Mouse (Mus musculus): ENCODE results near the gene Tfcp2l1. TPM values are rescaled to one million over a fixed set of nuclear protein-coding genes. Genes with fewer than 3 reads are reported as not detected.

Gene Tfcp2l1
- polyA plus RNA-seq, 1 experiment: 0.52 TPM

GRCm38 (mm10) chr1:118625921-118626320 lies 1.8 kb upstream of the Tfcp2l1 start:
- no peak for DNase-seq (ENCODE audit: low read depth)

GRCm38 (mm10) chr1:118626452-118626851 lies 1.3 kb upstream of the Tfcp2l1 start:
- no peak for TF ChIP-seq POLR2A (IDR thresholded peaks at IDR 0.05; ENCODE audit: borderline replicate concordance, extremely low read depth, insufficient read depth, insufficient read length, poor library complexity, severe bottlenecking)
- TF ChIP-seq CTCF (IDR thresholded peaks at IDR 0.05; ENCODE audit: borderline replicate concordance, extremely low read depth, insufficient read depth, insufficient read length): no peak
- DNase-seq (ENCODE audit: low read depth): no peak

More at GRCm38 (mm10) chr1:118625921-118626320, 1.8 kb upstream of the Tfcp2l1 start:
- TF ChIP-seq POLR2A (IDR thresholded peaks at IDR 0.05; ENCODE audit: borderline replicate concordance, extremely low read depth, insufficient read depth, insufficient read length, poor library complexity, severe bottlenecking) (no peak), CTCF (IDR thresholded peaks at IDR 0.05; ENCODE audit: borderline replicate concordance, extremely low read depth, insufficient read depth, insufficient read length) (no peak)

- TF ChIP-seq POLR2A (IDR thresholded peaks at IDR 0.05; ENCODE audit: borderline replicate concordance, extremely low read depth, insufficient read depth, insufficient read length, poor library complexity, severe bottlenecking): no peak
- no peak for TF ChIP-seq CTCF (IDR thresholded peaks at IDR 0.05; ENCODE audit: borderline replicate concordance, extremely low read depth, insufficient read depth, insufficient read length)
- no peak for DNase-seq (ENCODE audit: low read depth)
These were observed 5.8 kb downstream of the Tfcp2l1 start for GRCm38 (mm10) chr1:118633415-118633980.

- TF ChIP-seq CTCF (IDR thresholded peaks at IDR 0.05; ENCODE audit: borderline replicate concordance, extremely low read depth, insufficient read depth, insufficient read length): no peak
- no peak for TF ChIP-seq POLR2A (IDR thresholded peaks at IDR 0.05; ENCODE audit: borderline replicate concordance, extremely low read depth, insufficient read depth, insufficient read length, poor library complexity, severe bottlenecking)
- no peak for DNase-seq (ENCODE audit: low read depth)
These were observed 14.7 kb downstream of the Tfcp2l1 start for GRCm38 (mm10) chr1:118642296-118642999.

- DNase-seq (ENCODE audit: low read depth): no peak
- no peak for TF ChIP-seq POLR2A (IDR thresholded peaks at IDR 0.05; ENCODE audit: borderline replicate concordance, extremely low read depth, insufficient read depth, insufficient read length, poor library complexity, severe bottlenecking)
- TF ChIP-seq CTCF (IDR thresholded peaks at IDR 0.05; ENCODE audit: borderline replicate concordance, extremely low read depth, insufficient read depth, insufficient read length): no peak
These were observed 15.6 kb downstream of the Tfcp2l1 start for GRCm38 (mm10) chr1:118643138-118643979.

GRCm38 (mm10) chr1:118645701-118646100 lies 18.0 kb downstream of the Tfcp2l1 start:
- no peak for DNase-seq (ENCODE audit: low read depth)
- TF ChIP-seq POLR2A (IDR thresholded peaks at IDR 0.05; ENCODE audit: borderline replicate concordance, extremely low read depth, insufficient read depth, insufficient read length, poor library complexity, severe bottlenecking) (no peak), CTCF (IDR thresholded peaks at IDR 0.05; ENCODE audit: borderline replicate concordance, extremely low read depth, insufficient read depth, insufficient read length) (no peak)

- no peak for DNase-seq (ENCODE audit: low read depth)
- no peak for TF ChIP-seq POLR2A (IDR thresholded peaks at IDR 0.05; ENCODE audit: borderline replicate concordance, extremely low read depth, insufficient read depth, insufficient read length, poor library complexity, severe bottlenecking)
- TF ChIP-seq CTCF (IDR thresholded peaks at IDR 0.05; ENCODE audit: borderline replicate concordance, extremely low read depth, insufficient read depth, insufficient read length): no peak
These were observed 20.3 kb downstream of the Tfcp2l1 start for GRCm38 (mm10) chr1:118648015-118648414.

- DNase-seq (ENCODE audit: low read depth): peak; percentile 7
- TF ChIP-seq CTCF (IDR thresholded peaks at IDR 0.05; ENCODE audit: borderline replicate concordance, extremely low read depth, insufficient read depth, insufficient read length) (no peak), POLR2A (IDR thresholded peaks at IDR 0.05; ENCODE audit: borderline replicate concordance, extremely low read depth, insufficient read depth, insufficient read length, poor library complexity, severe bottlenecking) (no peak)
These were observed 22.4 kb downstream of the Tfcp2l1 start for GRCm38 (mm10) chr1:118649933-118650770.

- TF ChIP-seq CTCF (IDR thresholded peaks at IDR 0.05; ENCODE audit: borderline replicate concordance, extremely low read depth, insufficient read depth, insufficient read length) (no peak), POLR2A (IDR thresholded peaks at IDR 0.05; ENCODE audit: borderline replicate concordance, extremely low read depth, insufficient read depth, insufficient read length, poor library complexity, severe bottlenecking) (no peak)
- peak; percentile 24 for DNase-seq (ENCODE audit: low read depth)
These were observed 23.0 kb downstream of the Tfcp2l1 start for GRCm38 (mm10) chr1:118650771-118651080.

GRCm38 (mm10) chr1:118658716-118659115 lies 31.0 kb downstream of the Tfcp2l1 start:
- no peak for DNase-seq (ENCODE audit: low read depth)
- no peak for TF ChIP-seq POLR2A (IDR thresholded peaks at IDR 0.05; ENCODE audit: borderline replicate concordance, extremely low read depth, insufficient read depth, insufficient read length, poor library complexity, severe bottlenecking)
- TF ChIP-seq CTCF (IDR thresholded peaks at IDR 0.05; ENCODE audit: borderline replicate concordance, extremely low read depth, insufficient read depth, insufficient read length): no peak

Data from brain, embryonic 14.5 days (tissue).